ENCODE assay signal across 8 mouse cellular contexts in the genomic region with DNA sequence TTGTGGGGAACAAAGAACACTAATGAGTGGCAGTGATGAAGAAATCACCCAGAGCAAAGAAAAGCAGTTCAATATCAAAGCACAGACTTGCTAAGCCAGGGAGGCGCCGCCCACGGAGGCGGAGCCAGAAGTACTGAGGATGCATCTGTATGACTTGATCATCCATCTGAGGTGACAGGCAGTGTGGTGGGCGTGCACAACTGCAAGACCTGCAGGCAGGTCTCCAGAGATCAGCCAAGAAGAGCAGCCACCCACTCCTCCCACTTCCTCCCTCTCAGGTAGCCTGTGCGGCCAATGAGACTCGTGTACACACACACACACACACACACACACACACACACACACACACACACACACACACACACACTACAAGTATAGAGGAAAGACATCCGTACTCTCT.
DNase-seq lines count a peak whose midpoint lies in the region.

No protein-coding gene starts in this region.

- peak overlapping the region; percentile 67 for H3K4me3 ChIP-seq in megakaryocyte, embryonic 14.5 days (replicated peaks)

- H3K4me1 ChIP-seq in megakaryocyte, embryonic 14.5 days = peaks cover 51% of the 10 kb centered on the region

- H3K27me3 ChIP-seq in megakaryocyte, embryonic 14.5 days (replicated peaks) = peaks cover 12% of the 10 kb centered on the region

- H3K36me3 ChIP-seq in megakaryocyte, embryonic 14.5 days (replicated peaks; ENCODE audit: low read length) = peaks cover 3% of the 10 kb centered on the region

- intact Hi-C loops in heart, postnatal 36 days (cut with DNase I) = loop anchor here (2.0 kb wide), 1 partner anchor 21 kb away; no protein-coding TSS in a partner anchor

- H3K9me3 ChIP-seq in megakaryocyte, embryonic 14.5 days = no peaks in the 10 kb centered on the region

- peak; percentile 21 to 46 for DNase-seq in heart, adult 18-20 months
- no peak for DNase-seq in heart, postnatal 36 days
- peak; percentile 97 for DNase-seq in CD4-positive helper T cell, adult 2 months (ENCODE audit: low read depth, low spot score)
- DNase-seq in embryo, embryonic 11 days = peak; percentile 71
- peak; percentile 66 for DNase-seq in kidney, postnatal 14 days
- peak; percentile 89 for DNase-seq in thymus, postnatal 0 days (ENCODE audit: low spot score)
- DNase-seq in gastrocnemius, postnatal 10 days = no peak

Comparison
In these comparisons a context has a peak if more than half of its experiments do, and no peak if none do; other contexts are left out.
1. DNase-seq: peak in heart, adult 18-20 months (2 of 2), CD4-positive helper T cell, adult 2 months (single experiment), embryo, embryonic 11 days (single experiment), kidney, postnatal 14 days (single experiment) and thymus, postnatal 0 days (single experiment); none in heart, postnatal 36 days (0 of 2) and gastrocnemius, postnatal 10 days (single experiment).